Mouse (Mus musculus): Measurements from ENCODE around the gene Mall. TPM values are rescaled to one million over a fixed set of nuclear protein-coding genes. Genes with fewer than 3 reads are reported as not detected.

Gene Mall
- polyA plus RNA-seq, 1 experiment = 5.3 TPM

DNA sequence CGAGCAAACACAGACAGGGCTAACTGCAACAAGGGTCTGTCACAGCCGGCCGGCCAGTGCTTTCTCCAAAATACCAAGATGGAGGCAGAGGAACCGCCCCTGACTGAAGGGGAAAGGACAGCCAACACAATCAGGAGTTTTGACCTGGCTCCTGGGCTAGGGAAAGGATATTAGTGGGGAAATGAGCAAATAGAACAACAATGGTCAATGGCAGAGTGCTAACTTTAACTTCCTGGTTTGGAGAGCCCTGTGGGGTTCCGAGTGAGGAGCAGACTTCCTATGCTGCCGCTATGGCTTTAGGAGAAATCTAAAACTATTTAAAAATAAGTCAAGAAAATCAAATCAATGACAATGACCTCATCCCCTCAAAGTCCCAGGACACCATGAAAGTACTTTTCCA lies 1.6 kb downstream of the Mall start:
- Histone ChIP-seq H3K36me3 (ENCODE audit: control insufficient read depth, insufficient read depth, low read length, poor library complexity, severe bottlenecking) (no peaks in the 10 kb centered on the region), H3K9ac (ENCODE audit: low read depth, poor library complexity, severe bottlenecking) (no peak overlapping the region), H3K4me3 (ENCODE audit: low read depth, low read length) (no peak overlapping the region), H3K27ac (ENCODE audit: insufficient read depth, low read length) (no peak overlapping the region), H3K9me3 (replicated peaks; ENCODE audit: control insufficient read depth, insufficient read depth, low read length, poor library complexity, severe bottlenecking) (no peaks in the 10 kb centered on the region), H3K27me3 (ENCODE audit: control insufficient read depth, insufficient read depth, low read length, poor library complexity, severe bottlenecking) (no peaks in the 10 kb centered on the region), H3K4me1 (ENCODE audit: control insufficient read depth, insufficient read depth, low read length) (no peaks in the 10 kb centered on the region)
- no peak for TF ChIP-seq EP300 (IDR thresholded peaks at IDR 0.05; ENCODE audit: insufficient read depth, low read depth, low read length)
- TF ChIP-seq POLR2A (IDR thresholded peaks at IDR 0.05; ENCODE audit: insufficient read depth, low read length) = no peak
- no peak for TF ChIP-seq CTCF (IDR thresholded peaks at IDR 0.05; ENCODE audit: low read depth, low read length)

DNA sequence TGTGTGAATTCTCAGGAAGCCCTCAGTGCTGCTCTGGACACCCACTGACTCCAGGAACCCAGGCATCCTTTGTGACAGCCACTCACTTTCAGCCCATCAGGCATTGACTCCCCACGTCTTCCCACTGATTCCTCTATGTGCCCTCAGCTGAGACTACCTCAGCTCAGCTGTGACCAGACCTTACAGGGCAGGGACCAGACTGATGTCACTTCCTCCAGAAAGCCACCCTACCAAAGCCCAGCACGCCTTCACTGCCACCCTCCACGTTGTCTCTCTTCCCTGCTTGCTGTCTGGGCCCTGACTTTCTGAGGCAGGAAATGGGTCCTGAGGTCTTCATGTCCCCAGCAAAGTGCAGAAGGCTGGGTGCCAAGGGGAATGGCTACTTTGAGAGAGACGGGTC lies 6.5 kb downstream of the Mall start:
- no peaks in the 10 kb centered on the region for H3K36me3 ChIP-seq (ENCODE audit: control insufficient read depth, insufficient read depth, low read length, poor library complexity, severe bottlenecking)
- H3K27me3 ChIP-seq (ENCODE audit: control insufficient read depth, insufficient read depth, low read length, poor library complexity, severe bottlenecking) = no peaks in the 10 kb centered on the region
- no peak overlapping the region for H3K9ac ChIP-seq (ENCODE audit: low read depth, poor library complexity, severe bottlenecking)
- TF ChIP-seq CTCF (IDR thresholded peaks at IDR 0.05; ENCODE audit: low read depth, low read length) (no peak), EP300 (IDR thresholded peaks at IDR 0.05; ENCODE audit: insufficient read depth, low read depth, low read length) (no peak), POLR2A (IDR thresholded peaks at IDR 0.05; ENCODE audit: insufficient read depth, low read length) (no peak)
- H3K4me1 ChIP-seq (ENCODE audit: control insufficient read depth, insufficient read depth, low read length) = no peaks in the 10 kb centered on the region
- no peak overlapping the region for H3K27ac ChIP-seq (ENCODE audit: insufficient read depth, low read length)
- H3K9me3 ChIP-seq (replicated peaks; ENCODE audit: control insufficient read depth, insufficient read depth, low read length, poor library complexity, severe bottlenecking) = no peaks in the 10 kb centered on the region
- H3K4me3 ChIP-seq (ENCODE audit: low read depth, low read length) = no peak overlapping the region

DNA sequence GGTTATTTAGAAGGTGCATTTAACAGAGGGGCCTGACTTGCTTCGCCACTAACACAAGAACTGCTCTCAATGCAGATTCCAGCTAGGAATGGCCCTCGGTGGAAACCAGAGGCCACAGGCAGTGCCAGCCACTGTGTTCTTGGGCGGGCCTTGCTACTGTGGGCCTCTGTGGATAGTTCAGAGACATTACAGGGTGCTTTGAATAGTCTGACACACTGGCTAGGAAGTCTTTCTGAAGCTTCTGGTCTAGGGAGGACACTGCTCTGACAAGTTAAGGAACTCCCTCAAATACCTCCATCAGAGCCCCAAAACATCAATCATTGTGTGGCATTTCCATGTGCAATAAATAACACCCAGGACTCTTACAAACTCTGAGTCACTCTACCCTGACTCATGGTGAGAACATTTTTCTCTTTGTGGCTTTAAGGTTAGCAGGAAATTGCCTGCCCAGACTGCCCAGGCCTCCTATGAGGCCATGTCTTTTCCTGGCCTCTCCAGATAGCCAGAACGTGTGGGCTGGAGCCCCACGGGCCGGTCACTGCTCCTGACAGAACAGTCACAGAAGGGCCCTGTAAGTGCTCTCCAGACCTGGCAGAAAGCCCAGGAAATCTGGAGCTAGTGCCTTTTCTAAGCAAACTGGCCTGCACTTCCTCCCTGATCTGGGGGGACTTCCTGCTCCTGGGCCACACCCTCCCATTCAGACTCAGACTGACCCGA lies 7.4 kb downstream of the Mall start:
- no peaks in the 10 kb centered on the region for H3K4me1 ChIP-seq (ENCODE audit: control insufficient read depth, insufficient read depth, low read length)
- no peaks in the 10 kb centered on the region for H3K27me3 ChIP-seq (ENCODE audit: control insufficient read depth, insufficient read depth, low read length, poor library complexity, severe bottlenecking)
- no peaks in the 10 kb centered on the region for H3K36me3 ChIP-seq (ENCODE audit: control insufficient read depth, insufficient read depth, low read length, poor library complexity, severe bottlenecking)
- no peak overlapping the region for H3K4me3 ChIP-seq (ENCODE audit: low read depth, low read length)
- no peak for TF ChIP-seq EP300 (IDR thresholded peaks at IDR 0.05; ENCODE audit: insufficient read depth, low read depth, low read length)
- TF ChIP-seq CTCF (IDR thresholded peaks at IDR 0.05; ENCODE audit: low read depth, low read length) = no peak
- no peak for TF ChIP-seq POLR2A (IDR thresholded peaks at IDR 0.05; ENCODE audit: insufficient read depth, low read length)
- no peak overlapping the region for H3K9ac ChIP-seq (ENCODE audit: low read depth, poor library complexity, severe bottlenecking)
- H3K9me3 ChIP-seq (replicated peaks; ENCODE audit: control insufficient read depth, insufficient read depth, low read length, poor library complexity, severe bottlenecking) = no peaks in the 10 kb centered on the region
- H3K27ac ChIP-seq (ENCODE audit: insufficient read depth, low read length) = no peak overlapping the region

DNA sequence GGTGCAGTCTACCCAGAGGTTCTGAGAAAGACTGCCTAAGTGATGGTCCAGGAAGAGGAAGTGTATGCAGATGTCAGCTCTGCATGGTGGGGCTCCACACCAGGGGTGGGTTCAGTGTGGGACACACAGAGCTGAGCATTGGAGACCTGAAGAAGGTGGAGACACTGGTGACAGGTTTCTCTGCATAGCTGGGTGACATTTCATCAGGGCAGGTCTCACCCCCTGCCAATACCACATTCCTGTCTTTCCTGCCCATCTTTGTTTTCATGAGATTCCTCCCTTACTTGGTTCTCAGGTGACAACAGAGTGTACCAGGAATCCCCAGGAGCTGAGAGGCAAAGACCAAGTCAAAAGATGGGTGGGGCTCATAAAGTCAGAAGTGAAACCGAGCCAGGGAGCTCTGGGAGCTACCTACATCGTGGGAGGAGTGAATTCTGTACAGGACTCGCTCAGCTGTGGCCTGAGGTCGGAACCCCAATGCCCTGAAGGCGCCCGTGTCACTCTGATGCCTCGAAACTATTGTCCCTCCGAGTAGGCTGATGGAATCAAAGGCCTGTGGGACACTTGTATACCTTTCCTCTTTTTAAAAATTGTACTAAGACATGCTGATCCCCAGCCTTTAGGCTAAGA lies 10.8 kb downstream of the Mall start:
- Histone ChIP-seq H3K27ac (ENCODE audit: insufficient read depth, low read length) (no peak overlapping the region), H3K9ac (ENCODE audit: low read depth, poor library complexity, severe bottlenecking) (no peak overlapping the region), H3K36me3 (ENCODE audit: control insufficient read depth, insufficient read depth, low read length, poor library complexity, severe bottlenecking) (no peaks in the 10 kb centered on the region), H3K9me3 (replicated peaks; ENCODE audit: control insufficient read depth, insufficient read depth, low read length, poor library complexity, severe bottlenecking) (no peaks in the 10 kb centered on the region), H3K27me3 (ENCODE audit: control insufficient read depth, insufficient read depth, low read length, poor library complexity, severe bottlenecking) (no peaks in the 10 kb centered on the region), H3K4me3 (ENCODE audit: low read depth, low read length) (no peak overlapping the region), H3K4me1 (ENCODE audit: control insufficient read depth, insufficient read depth, low read length) (peaks cover 2% of the 10 kb centered on the region)
- TF ChIP-seq CTCF (IDR thresholded peaks at IDR 0.05; ENCODE audit: low read depth, low read length) (no peak), EP300 (IDR thresholded peaks at IDR 0.05; ENCODE audit: insufficient read depth, low read depth, low read length) (no peak), POLR2A (IDR thresholded peaks at IDR 0.05; ENCODE audit: insufficient read depth, low read length) (no peak)

DNA sequence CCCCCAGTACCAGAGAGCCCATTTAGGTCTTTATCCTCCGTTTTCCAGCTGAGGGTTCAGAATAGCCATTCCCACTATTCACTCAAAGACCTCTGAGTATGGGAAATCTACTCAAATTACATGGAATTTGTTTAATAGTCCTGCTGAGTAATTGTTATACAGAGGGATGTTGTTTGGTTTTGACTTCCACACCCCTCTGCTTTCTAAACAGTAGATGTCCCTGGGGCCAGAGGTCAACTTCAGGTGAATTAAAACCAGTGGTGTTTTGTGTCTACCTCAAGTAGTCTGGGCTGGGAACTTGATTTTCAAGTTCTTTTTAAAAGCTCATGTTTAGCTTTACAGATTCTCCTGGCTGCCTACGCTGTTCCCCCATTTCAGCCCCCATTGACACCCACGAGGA lies 15.0 kb downstream of the Mall start:
- no peaks in the 10 kb centered on the region for H3K9me3 ChIP-seq (replicated peaks; ENCODE audit: control insufficient read depth, insufficient read depth, low read length, poor library complexity, severe bottlenecking)
- H3K27ac ChIP-seq (ENCODE audit: insufficient read depth, low read length) = no peak overlapping the region
- no peak for TF ChIP-seq CTCF (IDR thresholded peaks at IDR 0.05; ENCODE audit: low read depth, low read length)
- no peak for TF ChIP-seq POLR2A (IDR thresholded peaks at IDR 0.05; ENCODE audit: insufficient read depth, low read length)
- TF ChIP-seq EP300 (IDR thresholded peaks at IDR 0.05; ENCODE audit: insufficient read depth, low read depth, low read length) = no peak

DNA sequence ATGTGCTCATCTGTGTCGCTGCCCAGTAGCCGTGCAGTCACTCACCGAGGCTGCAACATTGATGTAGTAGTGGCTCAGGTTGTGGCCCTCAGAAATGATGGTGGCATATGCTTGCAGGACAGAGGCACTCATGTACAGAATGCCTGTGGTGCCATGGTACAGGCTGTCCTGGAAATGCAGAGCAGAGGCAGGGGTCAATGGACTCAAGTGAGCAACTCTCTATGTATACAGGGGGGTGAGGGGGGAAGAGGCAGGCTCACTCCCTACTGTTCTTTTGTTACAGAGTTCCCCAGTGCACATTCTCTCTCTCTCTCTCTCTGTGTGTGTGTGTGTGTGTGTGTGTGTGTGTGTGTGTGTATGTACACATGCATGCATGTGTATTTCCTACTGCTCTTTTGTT lies 20.9 kb downstream of the Mall start:
- H3K9ac ChIP-seq (ENCODE audit: low read depth, poor library complexity, severe bottlenecking) = no peak overlapping the region
- H3K27ac ChIP-seq (ENCODE audit: insufficient read depth, low read length) = no peak overlapping the region
- H3K9me3 ChIP-seq (replicated peaks; ENCODE audit: control insufficient read depth, insufficient read depth, low read length, poor library complexity, severe bottlenecking) = no peaks in the 10 kb centered on the region
- H3K27me3 ChIP-seq (ENCODE audit: control insufficient read depth, insufficient read depth, low read length, poor library complexity, severe bottlenecking) = no peaks in the 10 kb centered on the region
- peaks cover 2% of the 10 kb centered on the region for H3K4me1 ChIP-seq (ENCODE audit: control insufficient read depth, insufficient read depth, low read length)
- TF ChIP-seq POLR2A (IDR thresholded peaks at IDR 0.05; ENCODE audit: insufficient read depth, low read length) = no peak
- H3K4me3 ChIP-seq (ENCODE audit: low read depth, low read length) = no peak overlapping the region
- H3K36me3 ChIP-seq (ENCODE audit: control insufficient read depth, insufficient read depth, low read length, poor library complexity, severe bottlenecking) = no peaks in the 10 kb centered on the region

More for the DNA sequence above, 15.0 kb downstream of the Mall start:
- Histone ChIP-seq H3K27me3 (ENCODE audit: control insufficient read depth, insufficient read depth, low read length, poor library complexity, severe bottlenecking) (no peaks in the 10 kb centered on the region), H3K36me3 (ENCODE audit: control insufficient read depth, insufficient read depth, low read length, poor library complexity, severe bottlenecking) (no peaks in the 10 kb centered on the region), H3K9ac (ENCODE audit: low read depth, poor library complexity, severe bottlenecking) (no peak overlapping the region), H3K4me3 (ENCODE audit: low read depth, low read length) (no peak overlapping the region), H3K4me1 (ENCODE audit: control insufficient read depth, insufficient read depth, low read length) (peaks cover 2% of the 10 kb centered on the region)

Data from ES-Bruce4 (cell line).